In genomic region chr9:110857781-110858472, GRCm38 (mm10) we compare ENCODE assay signal across 10 mouse cellular contexts. TPM values are rescaled to one million over a fixed set of nuclear protein-coding genes. Genes with fewer than 3 reads are reported as not detected.
DNase-seq lines count a peak whose midpoint lies in the region; ATAC-seq and TF ChIP-seq lines count a peak whose summit lies in the region.
"Had no signal": no experiment of that assay in that cellular context is flagged by ENCODE, and none has a peak within 500 bp of the region (broad histone marks: within the 10 kb centered on the region; RNA-seq: fewer than 3 reads in every experiment).

Gene Prss50, plus strand, starts transcription at chr9:110857967.

- intact Hi-C loops in gastrocnemius, postnatal 36 days (cut with DNase I): loop anchor here (10.0 kb wide), 1 partner anchor 353 kb away; no protein-coding TSS in a partner anchor

- H3K27me3 ChIP-seq in heart, embryonic 12.5 days (replicated peaks): peaks cover 44% of the 10 kb centered on the region
- H3K27me3 ChIP-seq in hindbrain, embryonic 12.5 days: peaks cover 31% of the 10 kb centered on the region

- no peak within 1 kb of the TSS for H3K9ac ChIP-seq in heart, embryonic 12.5 days
- no peak within 1 kb of the TSS for H3K9ac ChIP-seq in hindbrain, embryonic 12.5 days

- no peaks in the 10 kb centered on the region for H3K36me3 ChIP-seq in heart, embryonic 12.5 days
- H3K36me3 ChIP-seq in hindbrain, embryonic 12.5 days: no peaks in the 10 kb centered on the region

- peak; percentile 54 for TF ChIP-seq CTCF in brain, embryonic 14.5 days (IDR thresholded peaks at IDR 0.05; ENCODE audit: borderline replicate concordance, extremely low read depth, insufficient read depth, insufficient read length)

- 10% methylated on average over 49 of the region's 50 CpGs for WGBS in heart, embryonic 12.5 days
- WGBS in hindbrain, embryonic 12.5 days: 13% methylated on average over 23 of the region's 50 CpGs

- peak within 1 kb of the TSS; percentile 65 for H3K4me2 ChIP-seq in heart, embryonic 12.5 days
- peak within 1 kb of the TSS; percentile 50 for H3K4me2 ChIP-seq in hindbrain, embryonic 12.5 days (replicated peaks)

- peaks cover 7% of the 10 kb centered on the region for H3K4me1 ChIP-seq in heart, embryonic 12.5 days (replicated peaks)
- H3K4me1 ChIP-seq in hindbrain, embryonic 12.5 days: peaks cover 9% of the 10 kb centered on the region; the same call in 1 of the 2 replicates

- no peaks in the 10 kb centered on the region for H3K9me3 ChIP-seq in heart, embryonic 12.5 days (replicated peaks)
- H3K9me3 ChIP-seq in hindbrain, embryonic 12.5 days (replicated peaks): no peaks in the 10 kb centered on the region

- no peak for TF ChIP-seq POLR2A in brain, embryonic 14.5 days (IDR thresholded peaks at IDR 0.05; ENCODE audit: borderline replicate concordance, extremely low read depth, insufficient read depth, insufficient read length, poor library complexity, severe bottlenecking)

- no peak for DNase-seq in heart, adult 18-20 months
- no peak for DNase-seq in brain, embryonic 14.5 days (ENCODE audit: low read depth)
- DNase-seq in mesoderm, embryonic 11.5 days (ENCODE audit: low read depth, low spot score): peak; percentile 55
- DNase-seq in MN1 (ENCODE audit: low spot score): no peak
- DNase-seq in cerebellum, postnatal 4 days (ENCODE audit: low spot score in 2 of 2): no peak
- no peak for DNase-seq in gastrocnemius, postnatal 36 days

- no peak within 1 kb of the TSS for H3K27ac ChIP-seq in heart, embryonic 12.5 days (ENCODE audit: poor library complexity, severe bottlenecking)
- H3K27ac ChIP-seq in hindbrain, embryonic 12.5 days: no peak within 1 kb of the TSS

- peak; percentile 17; the same call in 1 of the 2 replicates for ATAC-seq in heart, embryonic 12.5 days (ENCODE audit: insufficient number of reproducible peaks, low FRiP score)
- ATAC-seq in hindbrain, embryonic 12.5 days (ENCODE audit: low FRiP score): no peak

- H3K4me3 ChIP-seq in heart, embryonic 12.5 days: peak within 1 kb of the TSS; percentile 38
- peak within 1 kb of the TSS; percentile 23 for H3K4me3 ChIP-seq in hindbrain, embryonic 12.5 days
- H3K4me3 ChIP-seq: myocyte had no signal

RNA-seq across cellular contexts. Expression of gene Prss50, which starts in this region (rescaled TPM):
- 0.97 TPM in 1 of 2 replicates, not detected in the other for polyA plus RNA-seq in heart, embryonic 12.5 days (2016; fragmentation: Nextera tagmentation; extraction: Ambion mirVana)
- not detected for total RNA-seq in heart, adult 18-20 months (2021)
- polyA plus RNA-seq in brain, embryonic 14.5 days (2012; rRNA removed): 0.06 and 0.08 TPM in 2 replicates
- polyA plus RNA-seq in hindbrain, embryonic 12.5 days (2016; fragmentation: Nextera tagmentation; extraction: Ambion mirVana): 0.26 TPM in 1 of 2 replicates, not detected in the other
- total RNA-seq in gastrocnemius, postnatal 36 days (2021): not detected
- total RNA-seq: MEL had no signal

Comparison
In these comparisons a context has a peak if more than half of its experiments do, and no peak if none do; other contexts are left out.
1. Peak in ATAC-seq, H3K4me3 ChIP-seq and H3K4me2 ChIP-seq in heart, embryonic 12.5 days; RNA of the gene not detected or under 1 TPM.